Mouse (Mus musculus): ENCODE measurements around the gene Ostm1.

DNA sequence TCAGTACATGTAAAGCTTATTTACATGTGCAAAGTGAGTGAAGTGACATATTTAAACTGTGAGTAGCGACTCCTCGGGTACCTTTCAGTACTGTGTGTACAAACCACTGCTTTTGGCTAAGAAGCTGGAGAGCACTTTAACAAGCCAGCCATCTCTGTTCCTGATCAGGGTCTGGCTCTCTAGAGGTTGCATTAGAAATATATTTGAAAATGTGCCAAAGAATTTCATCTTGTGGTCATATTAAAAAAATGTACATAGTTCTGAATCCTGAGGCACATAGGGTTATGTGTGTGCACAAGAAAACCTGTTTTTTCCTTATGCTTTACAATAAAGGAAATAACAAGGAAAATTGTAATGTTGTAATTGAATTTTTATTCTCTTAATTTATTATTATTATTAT, 118.5 kb downstream of the Ostm1 start:
- no peak for TF ChIP-seq GATA1 (IDR thresholded peaks at IDR 0.05; ENCODE audit: low read length)
- TF ChIP-seq TAL1 (IDR thresholded peaks at IDR 0.05; ENCODE audit: low read length), result no peak
